Mouse (Mus musculus): ENCODE measurements at regions not wholly inside any gene's neighbourhood (a gene's known extent, or its start where the extent isn't known, plus 50 kb on each side); places are given as distances from the start of the nearest gene placed in this dataset.

GRCm38 (mm10) chr12:93549900-93550299, 1700.9 kb upstream of the Sel1l start:
- ATAC-seq (ENCODE audit: poor library complexity, severe bottlenecking) = no peak; the same call in 1 of the 2 replicates

GRCm38 (mm10) chr12:93523465-93523864, 1674.5 kb upstream of the Sel1l start:
- ATAC-seq (ENCODE audit: poor library complexity, severe bottlenecking) = no peak

- no peak for ATAC-seq (ENCODE audit: poor library complexity, severe bottlenecking)
These were observed 1637.4 kb upstream of the Sel1l start for GRCm38 (mm10) chr12:93486381-93486780.

GRCm38 (mm10) chr12:93462106-93462505, 1613.1 kb upstream of the Sel1l start:
- ATAC-seq (ENCODE audit: poor library complexity, severe bottlenecking) = no peak

- ATAC-seq (ENCODE audit: poor library complexity, severe bottlenecking) = no peak
These were observed 1600.5 kb upstream of the Sel1l start for GRCm38 (mm10) chr12:93449436-93449835.

GRCm38 (mm10) chr12:93429218-93429617, 1580.3 kb upstream of the Sel1l start:
- no peak for ATAC-seq (ENCODE audit: poor library complexity, severe bottlenecking)

- no peak for ATAC-seq (ENCODE audit: poor library complexity, severe bottlenecking)
These were observed 1579.0 kb upstream of the Sel1l start for GRCm38 (mm10) chr12:93427988-93428387.

GRCm38 (mm10) chr12:93416381-93416780, 1567.4 kb upstream of the Sel1l start:
- no peak for ATAC-seq (ENCODE audit: poor library complexity, severe bottlenecking)

- ATAC-seq (ENCODE audit: poor library complexity, severe bottlenecking) = no peak
These were observed 1566.8 kb upstream of the Sel1l start for GRCm38 (mm10) chr12:93415791-93416190.

GRCm38 (mm10) chr12:93385578-93385977, 1536.6 kb upstream of the Sel1l start:
- no peak for ATAC-seq (ENCODE audit: poor library complexity, severe bottlenecking)

GRCm38 (mm10) chr12:93342933-93343332, 1494.0 kb upstream of the Sel1l start:
- ATAC-seq (ENCODE audit: poor library complexity, severe bottlenecking) = no peak

GRCm38 (mm10) chr12:93342525-93342924, 1493.6 kb upstream of the Sel1l start:
- ATAC-seq (ENCODE audit: poor library complexity, severe bottlenecking) = no peak

GRCm38 (mm10) chr12:93335520-93335919, 1486.6 kb upstream of the Sel1l start:
- no peak for ATAC-seq (ENCODE audit: poor library complexity, severe bottlenecking)

GRCm38 (mm10) chr12:93312214-93312613, 1463.3 kb upstream of the Sel1l start:
- no peak for ATAC-seq (ENCODE audit: poor library complexity, severe bottlenecking)

GRCm38 (mm10) chr12:93281816-93282215, 1432.9 kb upstream of the Sel1l start:
- no peak for ATAC-seq (ENCODE audit: poor library complexity, severe bottlenecking)

GRCm38 (mm10) chr12:93273652-93274051, 1424.7 kb upstream of the Sel1l start:
- no peak for ATAC-seq (ENCODE audit: poor library complexity, severe bottlenecking)

- peak; percentile 30; the same call in 1 of the 2 replicates for ATAC-seq (ENCODE audit: poor library complexity, severe bottlenecking)
These were observed 1381.3 kb upstream of the Sel1l start for GRCm38 (mm10) chr12:93230237-93230636.

- peak; percentile 56 for ATAC-seq (ENCODE audit: poor library complexity, severe bottlenecking)
These were observed 1377.9 kb upstream of the Sel1l start for GRCm38 (mm10) chr12:93226826-93227225.

GRCm38 (mm10) chr12:93221179-93221922, 1372.4 kb upstream of the Sel1l start:
- no peak for ATAC-seq (ENCODE audit: poor library complexity, severe bottlenecking)

- ATAC-seq (ENCODE audit: poor library complexity, severe bottlenecking) = no peak
These were observed 1358.6 kb upstream of the Sel1l start for GRCm38 (mm10) chr12:93207596-93207995.

- no peak for ATAC-seq (ENCODE audit: poor library complexity, severe bottlenecking)
These were observed 1340.0 kb upstream of the Sel1l start for GRCm38 (mm10) chr12:93188940-93189339.

- ATAC-seq (ENCODE audit: poor library complexity, severe bottlenecking) = 0 out of 2 replicates have a peak, but pooled peaks have one; percentile 30
These were observed 1324.8 kb upstream of the Sel1l start for GRCm38 (mm10) chr12:93173744-93174143.

- ATAC-seq (ENCODE audit: poor library complexity, severe bottlenecking) = no peak
These were observed 1311.3 kb upstream of the Sel1l start for GRCm38 (mm10) chr12:93160252-93160651.
